Mouse (Mus musculus) stomach, postnatal 0 days (tissue): Measurements from ENCODE around the gene Gcm2.

ENCODE experiments used
- CTCF ChIP-seq: IDR thresholded peaks from 2 replicates; pipeline ENCODE4 v1.5.1; 2016; ENCODE audit warnings: antibody characterized with exemption, low read depth, mild to moderate bottlenecking, moderate library complexity
- EP300 ChIP-seq: optimal IDR thresholded peaks from 2 replicates; pipeline ENCODE3; 2016; ENCODE audit warnings: antibody characterized with exemption

GRCm38 (mm10) chr13:41098325-41098724, 12.5 kb downstream of the Gcm2 start:
- TF ChIP-seq CTCF (no peak), EP300 (no peak)
